Mouse (Mus musculus) stomach, postnatal 0 days (tissue): ENCODE measurements around the gene Lrrc8c. TPM values are rescaled to one million over a fixed set of nuclear protein-coding genes. Genes with fewer than 3 reads are reported as not detected.

Experiments used
- ATAC-seq: fragments of 200-750 bp; cut with Nextera tagmentation; 2 replicates; pipeline ENCODE4 v1.8.0; 2017; ENCODE audit not compliant: low FRiP score, low TSS enrichment
- DNase-seq: peaks from one replicate; pipeline ENCODE4 v3.0.0-alpha.2; 2016; ENCODE audit warnings: low spot score
- H3K27ac ChIP-seq: fragments of 300-500 bp; sonication (generic); replicated peaks from 2 replicates; pipeline ENCODE4 v1.5.1; 2014; ENCODE audit warnings: mild to moderate bottlenecking, control low read depth
- H3K27me3 ChIP-seq: fragments of 300-500 bp; sonication (generic); 2 replicates; pipeline ENCODE4 v1.6.1; 2014; ENCODE audit warnings: low read length; ENCODE audit not compliant: control insufficient read depth, insufficient read depth
- H3K36me3 ChIP-seq: fragments of 300-500 bp; sonication (generic); 2 replicates; pipeline ENCODE4 v1.6.1; 2014; ENCODE audit warnings: low read length, mixed read lengths; ENCODE audit not compliant: control insufficient read depth, insufficient read depth
- H3K4me1 ChIP-seq: fragments of 300-500 bp; sonication (generic); replicated peaks from 2 replicates; pipeline ENCODE4 v1.6.1; 2014; ENCODE audit warnings: antibody characterized with exemption; ENCODE audit not compliant: control insufficient read depth, insufficient read depth
- H3K4me2 ChIP-seq: fragments of 300-500 bp; sonication (generic); replicated peaks from 2 replicates; pipeline ENCODE4 v1.6.1; 2014; ENCODE audit warnings: low read depth, mild to moderate bottlenecking, control low read depth, moderate library complexity
- H3K4me3 ChIP-seq: fragments of 300-500 bp; sonication (generic); 2 replicates; pipeline ENCODE4 v1.5.1; 2014; ENCODE audit warnings: low read depth, low read length, control low read depth
- H3K9ac ChIP-seq: fragments of 300-500 bp; sonication (generic); 2 replicates; pipeline ENCODE4 v1.6.1; 2014; ENCODE audit warnings: mild to moderate bottlenecking, low read length, control low read depth, mixed read lengths
- H3K9me3 ChIP-seq: fragments of 300-500 bp; sonication (generic); 2 replicates; pipeline ENCODE4 v1.6.1; 2016; ENCODE audit warnings: low read length; ENCODE audit not compliant: control insufficient read depth
- CTCF ChIP-seq: IDR thresholded peaks from 2 replicates; pipeline ENCODE4 v1.5.1; 2016; ENCODE audit warnings: antibody characterized with exemption, low read depth, mild to moderate bottlenecking, moderate library complexity
- EP300 ChIP-seq: optimal IDR thresholded peaks from 2 replicates; pipeline ENCODE3; 2016; ENCODE audit warnings: antibody characterized with exemption
- WGBS: fragments of 180-500 bp; shearing (Covaris S2); extraction: QIAGEN DNeasy Blood & Tissue Kit; methylation state at CpG from one replicate; pipeline ENCODE4 v1.1.7; 2014; 5-methylcytosine and 5-hydroxymethylcytosine counted together
- polyA plus RNA-seq: library from polyadenylated mRNA; unstranded; fragments of >200 nt; fragmentation: Nextera tagmentation; extraction: Ambion mirVana; gene quantifications from 2 replicates; pipeline ENCODE4 v1.2.1, GENCODE M21; 2015

Gene Lrrc8c
- polyA plus RNA-seq, 1 experiment from 2014 or later = 7.3 TPM

- no peak overlapping the region for H3K9ac ChIP-seq
- H3K9me3 ChIP-seq = no peaks in the 10 kb centered on the region
- H3K36me3 ChIP-seq = no peaks in the 10 kb centered on the region
- DNase-seq = no peak
- H3K4me3 ChIP-seq = no peak overlapping the region
- no peaks in the 10 kb centered on the region for H3K27me3 ChIP-seq
- no peak for TF ChIP-seq EP300
- TF ChIP-seq CTCF = no peak
- no peak overlapping the region for H3K4me2 ChIP-seq
- no peak overlapping the region for H3K27ac ChIP-seq
- 76% methylated on average over 5 of the region's 5 CpGs for WGBS
- no peak for ATAC-seq
- H3K4me1 ChIP-seq = no peaks in the 10 kb centered on the region
Observed at GRCm38 (mm10) chr5:105600998-105601397, 81.8 kb downstream of the Lrrc8c start.

DNA sequence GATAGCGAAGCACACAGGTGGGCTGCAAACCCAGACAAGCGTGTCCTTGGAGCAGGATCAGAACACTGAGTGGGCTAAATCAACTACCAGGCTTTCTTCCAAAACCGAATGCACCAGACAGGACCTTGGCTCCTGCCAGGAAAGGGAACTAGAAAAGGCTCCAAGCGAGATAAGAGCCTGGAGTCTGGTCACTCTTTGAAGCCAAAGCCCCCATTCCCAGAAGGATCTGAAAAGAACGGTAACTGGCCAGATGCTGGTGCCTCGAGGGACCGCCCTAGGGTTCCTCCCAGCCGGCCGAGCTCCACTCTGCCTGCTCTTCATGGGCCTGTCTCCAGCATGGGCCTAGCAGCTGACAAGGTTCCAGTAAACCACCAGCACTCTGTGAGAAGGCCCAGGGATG is 83.4 kb downstream of the Lrrc8c start:
- Histone ChIP-seq H3K9ac (no peak overlapping the region), H3K9me3 (no peaks in the 10 kb centered on the region), H3K27ac (no peak overlapping the region), H3K27me3 (no peaks in the 10 kb centered on the region), H3K36me3 (peaks cover 5% of the 10 kb centered on the region; the same call in 1 of the 2 replicates), H3K4me3 (no peak overlapping the region), H3K4me1 (no peaks in the 10 kb centered on the region), H3K4me2 (no peak overlapping the region)
- 53% methylated on average over 9 of the region's 9 CpGs for WGBS
- ATAC-seq (no peak), DNase-seq (no peak)
- TF ChIP-seq EP300 (no peak), CTCF (no peak)

DNA sequence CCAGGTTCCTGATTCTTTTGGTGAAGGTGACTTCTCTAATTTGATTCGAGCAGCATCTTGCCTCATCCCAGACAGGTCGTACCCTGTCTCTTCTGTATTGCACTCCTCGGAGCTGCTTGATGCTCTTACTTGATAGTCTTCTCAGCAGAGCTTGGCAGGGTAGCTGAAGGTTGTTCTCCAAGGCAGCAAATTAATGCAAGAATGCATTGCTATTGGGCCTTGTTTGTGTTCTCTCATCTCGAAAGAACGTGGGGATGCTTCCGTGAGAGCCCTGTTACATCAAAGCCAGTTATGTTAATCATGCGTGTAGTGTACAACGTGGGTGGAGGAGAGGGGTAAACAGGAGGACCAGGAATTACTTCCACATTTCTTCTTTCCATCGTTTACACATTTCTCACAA is 86.5 kb downstream of the Lrrc8c start:
- Histone ChIP-seq H3K9me3 (no peaks in the 10 kb centered on the region), H3K27me3 (no peaks in the 10 kb centered on the region), H3K4me2 (no peak overlapping the region), H3K27ac (no peak overlapping the region), H3K36me3 (peaks cover 5% of the 10 kb centered on the region; the same call in 1 of the 2 replicates), H3K9ac (no peak overlapping the region), H3K4me1 (no peaks in the 10 kb centered on the region), H3K4me3 (no peak overlapping the region)
- WGBS = 75% methylated on average over 9 of the region's 9 CpGs
- ATAC-seq = no peak
- DNase-seq = no peak
- TF ChIP-seq EP300 (no peak), CTCF (no peak)

DNA sequence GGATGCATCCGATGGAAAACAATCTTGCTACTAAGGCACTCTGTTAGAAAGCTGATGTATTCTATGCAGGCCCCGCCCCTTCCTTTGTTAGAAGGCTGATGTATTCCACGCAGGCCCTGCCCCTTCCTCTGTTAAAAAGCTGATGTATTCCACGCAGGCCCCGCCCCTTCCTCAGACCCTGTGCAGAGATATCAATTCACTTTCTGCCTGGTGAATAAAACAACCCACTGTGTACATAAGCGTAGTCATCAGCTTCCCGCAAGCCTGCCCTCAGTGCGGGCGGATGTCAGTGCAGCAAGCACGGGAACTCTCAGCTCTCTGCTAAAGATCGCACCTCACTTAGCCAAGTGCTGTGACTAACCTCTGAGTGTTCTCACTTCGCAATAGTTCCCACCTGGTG is 90.5 kb downstream of the Lrrc8c start:
- WGBS = 65% methylated on average over 12 of the region's 12 CpGs

DNA sequence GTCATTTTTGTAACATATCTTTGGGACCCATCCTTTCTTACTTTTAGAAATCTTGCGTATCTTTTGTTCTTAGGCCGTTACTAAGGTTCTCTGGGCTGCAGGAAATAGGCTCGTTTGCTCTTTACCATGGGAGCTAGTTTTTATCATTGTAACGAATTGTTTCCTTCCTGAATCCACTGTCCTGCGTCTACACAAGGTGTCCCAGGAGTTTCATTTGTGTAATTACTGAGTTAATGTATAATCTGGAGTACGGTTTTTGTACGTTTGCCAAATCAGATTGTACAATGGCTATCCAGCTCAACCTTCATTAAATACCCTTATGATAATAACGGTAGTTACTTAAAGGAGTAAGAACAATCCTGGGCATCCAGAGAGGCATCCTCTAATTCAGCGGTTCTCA is 93.8 kb downstream of the Lrrc8c start:
- no peak for DNase-seq
- Histone ChIP-seq H3K9ac (no peak overlapping the region), H3K36me3 (no peaks in the 10 kb centered on the region), H3K27ac (no peak overlapping the region), H3K4me3 (no peak overlapping the region), H3K4me2 (no peak overlapping the region), H3K4me1 (no peaks in the 10 kb centered on the region), H3K9me3 (no peaks in the 10 kb centered on the region), H3K27me3 (no peaks in the 10 kb centered on the region)
- no peak for ATAC-seq
- 51% methylated on average over 9 of the region's 9 CpGs for WGBS
- no peak for TF ChIP-seq CTCF
- TF ChIP-seq EP300 = no peak

More for the DNA sequence above, 90.5 kb downstream of the Lrrc8c start:
- peak; percentile 33 for DNase-seq
- ATAC-seq = peak; percentile 68; the same call in 1 of the 2 replicates
- Histone ChIP-seq H3K4me3 (no peak overlapping the region), H3K9ac (no peak overlapping the region), H3K4me1 (no peaks in the 10 kb centered on the region), H3K36me3 (peaks cover 5% of the 10 kb centered on the region; the same call in 1 of the 2 replicates), H3K27ac (no peak overlapping the region), H3K4me2 (no peak overlapping the region), H3K9me3 (no peaks in the 10 kb centered on the region), H3K27me3 (no peaks in the 10 kb centered on the region)
- no peak for TF ChIP-seq CTCF

DNA sequence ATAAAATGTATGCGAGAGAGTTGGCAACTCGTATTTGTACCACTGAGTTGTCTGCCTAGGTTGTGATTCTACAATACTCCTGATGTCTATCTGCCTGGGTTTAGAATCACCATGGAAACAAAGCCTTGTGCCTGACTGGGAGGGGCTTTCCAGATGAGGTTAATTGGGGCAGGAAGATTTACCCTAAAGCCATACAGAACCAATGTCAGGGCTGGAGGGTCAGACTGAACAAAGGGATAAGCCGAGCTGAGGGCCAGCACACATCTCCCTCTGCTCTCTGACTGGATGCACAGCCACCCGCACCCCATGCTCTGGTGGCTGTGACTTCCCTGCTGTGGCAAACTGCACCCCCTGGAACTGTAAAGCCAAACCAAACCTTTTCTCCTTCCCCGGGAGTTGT is 94.8 kb downstream of the Lrrc8c start:
- no peak overlapping the region for H3K9ac ChIP-seq
- H3K9me3 ChIP-seq = no peaks in the 10 kb centered on the region
- DNase-seq = no peak
- no peaks in the 10 kb centered on the region for H3K36me3 ChIP-seq
- no peak for TF ChIP-seq CTCF
- TF ChIP-seq EP300 = no peak
- 65% methylated on average over 5 of the region's 5 CpGs for WGBS
- no peak for ATAC-seq
- no peak overlapping the region for H3K27ac ChIP-seq
- H3K4me3 ChIP-seq = no peak overlapping the region
- no peaks in the 10 kb centered on the region for H3K27me3 ChIP-seq
- no peak overlapping the region for H3K4me2 ChIP-seq
- H3K4me1 ChIP-seq = no peaks in the 10 kb centered on the region
